Mouse (Mus musculus): Measurements from ENCODE around the gene Lmf2. TPM values are rescaled to one million over a fixed set of nuclear protein-coding genes. Genes with fewer than 3 reads are reported as not detected.

The Lmf2 gene
- polyA plus RNA-seq, 1 experiment from 2014 or later = 58.8 TPM

DNA sequence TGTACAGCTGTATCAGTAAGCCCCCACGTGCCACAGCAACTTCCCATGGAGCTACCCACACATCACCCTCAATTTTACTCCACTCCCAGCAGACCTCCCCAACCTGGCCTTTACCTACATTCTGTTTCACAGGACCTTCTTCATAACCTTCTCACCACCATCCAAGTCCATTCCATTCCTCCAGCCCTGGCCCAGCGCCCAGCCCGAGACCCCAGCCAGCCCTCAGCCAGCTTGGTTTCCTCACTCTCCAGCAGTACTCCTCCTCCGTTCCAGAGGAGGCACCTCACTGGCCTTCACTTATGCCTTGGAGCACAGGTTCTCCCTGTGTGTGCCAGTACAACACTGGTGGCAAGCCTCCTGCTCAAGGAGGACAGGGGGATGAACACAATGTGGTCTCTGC, 42.1 kb downstream of the Lmf2 start:
- H3K9me3 ChIP-seq = no peaks in the 10 kb centered on the region
- H3K4me3 ChIP-seq = peak overlapping the region; percentile 97; the same call in 1 of the 2 replicates
- no peak overlapping the region for H3K27ac ChIP-seq
- WGBS = 69% methylated on average over 4 of the region's 4 CpGs
- H3K27me3 ChIP-seq = no peaks in the 10 kb centered on the region
- ATAC-seq (ENCODE audit: insufficient number of reproducible peaks, insufficient read depth, low FRiP score, low TSS enrichment) = no peak
- peaks cover 19% of the 10 kb centered on the region for H3K4me1 ChIP-seq
- H3K9ac ChIP-seq = no peak overlapping the region
- H3K4me2 ChIP-seq (replicated peaks) = peak overlapping the region; percentile 72
- H3K36me3 ChIP-seq = no peaks in the 10 kb centered on the region

DNA sequence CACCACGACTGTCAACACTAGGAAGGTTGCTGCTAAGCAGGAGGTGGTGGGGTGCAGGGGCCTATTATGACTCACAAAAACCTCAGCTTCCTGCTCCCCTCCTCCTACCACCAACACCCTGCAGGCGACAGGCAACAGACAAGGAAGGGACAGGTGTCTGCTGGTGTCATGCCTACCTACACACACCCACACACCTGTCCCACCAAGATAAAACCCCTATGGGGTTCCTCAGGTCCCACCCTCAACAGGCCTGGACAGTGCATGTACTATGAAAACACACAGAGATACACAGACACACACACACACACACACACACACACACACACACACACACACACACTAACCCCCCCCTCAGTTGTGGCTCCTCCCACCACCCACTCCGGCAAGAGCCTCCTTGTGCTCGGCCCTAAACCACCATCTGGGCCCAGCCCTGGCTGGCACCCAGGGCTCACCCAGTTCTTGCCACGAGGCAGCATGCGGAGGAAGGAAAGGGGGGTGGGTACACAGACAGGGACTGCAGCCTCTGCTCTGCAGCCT, 45.4 kb downstream of the Lmf2 start:
- peaks cover 28% of the 10 kb centered on the region for H3K36me3 ChIP-seq
- ATAC-seq (ENCODE audit: insufficient number of reproducible peaks, insufficient read depth, low FRiP score, low TSS enrichment) = no peak
- H3K9ac ChIP-seq = no peak overlapping the region
- no peak overlapping the region for H3K4me2 ChIP-seq (replicated peaks)
- H3K27me3 ChIP-seq = no peaks in the 10 kb centered on the region
- H3K4me3 ChIP-seq = no peak overlapping the region
- no peaks in the 10 kb centered on the region for H3K9me3 ChIP-seq
- 75% methylated on average over 6 of the region's 6 CpGs for WGBS
- H3K27ac ChIP-seq = no peak overlapping the region
- H3K4me1 ChIP-seq = peaks cover 19% of the 10 kb centered on the region

DNA sequence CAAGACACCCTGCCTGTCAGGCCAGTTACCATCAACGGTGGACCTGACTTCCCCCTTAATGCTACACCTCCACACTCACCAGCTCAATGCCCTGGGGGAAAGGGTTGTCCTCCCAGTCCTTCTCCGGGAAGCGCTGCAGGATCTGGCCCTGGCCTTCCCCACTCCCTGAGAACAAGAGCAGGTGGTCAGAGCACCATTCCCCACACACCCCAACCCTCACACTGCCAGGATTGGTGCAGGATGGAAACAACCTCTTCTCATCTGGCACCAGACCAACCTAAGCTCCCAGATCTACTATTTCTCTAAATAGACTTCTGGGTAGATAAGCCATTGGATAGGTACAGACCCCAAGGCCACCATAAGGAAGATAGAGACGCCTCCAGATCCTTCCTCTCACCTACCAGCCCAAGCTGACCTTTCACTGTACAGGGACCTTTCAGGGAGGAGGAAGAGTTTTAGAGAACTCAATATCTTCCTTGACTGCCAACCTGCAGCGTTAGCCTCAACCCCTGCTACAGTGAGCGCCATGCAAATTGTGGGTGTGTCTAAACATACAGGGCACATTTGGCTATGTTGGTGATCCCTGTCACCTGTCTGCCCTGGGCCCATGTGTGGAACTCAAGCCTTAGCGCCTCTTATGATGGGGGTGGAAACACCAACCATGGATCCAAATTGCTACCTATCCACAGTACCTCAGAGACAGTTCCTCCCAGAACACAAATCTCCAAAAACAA, 46.9 kb downstream of the Lmf2 start:
- Histone ChIP-seq H3K4me1 (peaks cover 11% of the 10 kb centered on the region), H3K9ac (no peak overlapping the region), H3K27ac (no peak overlapping the region), H3K4me3 (no peak overlapping the region), H3K36me3 (peaks cover 42% of the 10 kb centered on the region), H3K9me3 (no peaks in the 10 kb centered on the region), H3K27me3 (no peaks in the 10 kb centered on the region), H3K4me2 (replicated peaks) (no peak overlapping the region)
- no peak for ATAC-seq (ENCODE audit: insufficient number of reproducible peaks, insufficient read depth, low FRiP score, low TSS enrichment)
- WGBS = 76% methylated on average over 7 of the region's 7 CpGs

DNA sequence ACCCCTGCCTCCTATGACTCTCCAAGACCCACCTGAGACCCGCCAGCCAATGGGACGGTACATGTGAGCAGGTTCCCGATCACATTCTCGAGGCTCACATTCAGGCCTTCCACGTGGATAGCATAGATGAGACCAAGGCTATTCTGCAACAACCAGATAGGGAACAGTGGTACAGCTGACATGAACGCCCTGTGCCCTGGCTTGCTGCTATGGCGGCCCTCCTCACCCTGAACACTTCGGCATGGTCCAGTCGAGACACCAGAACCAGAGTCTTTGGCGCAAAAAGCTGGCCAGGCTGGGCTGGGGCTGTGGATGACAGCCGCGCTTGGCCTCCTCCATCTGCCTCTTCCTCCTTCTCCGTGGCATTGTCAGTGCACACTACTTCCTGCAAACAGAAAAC, 48.0 kb downstream of the Lmf2 start:
- 91% methylated on average over 13 of the region's 13 CpGs for WGBS
- ATAC-seq (ENCODE audit: insufficient number of reproducible peaks, insufficient read depth, low FRiP score, low TSS enrichment) = no peak
- Histone ChIP-seq H3K27ac (no peak overlapping the region), H3K9ac (no peak overlapping the region), H3K9me3 (no peaks in the 10 kb centered on the region), H3K4me2 (replicated peaks) (no peak overlapping the region), H3K4me1 (0 out of 2 replicates have a peak, but pooled peaks cover 3% of the 10 kb centered on the region), H3K4me3 (no peak overlapping the region), H3K27me3 (no peaks in the 10 kb centered on the region), H3K36me3 (peaks cover 53% of the 10 kb centered on the region)

DNA sequence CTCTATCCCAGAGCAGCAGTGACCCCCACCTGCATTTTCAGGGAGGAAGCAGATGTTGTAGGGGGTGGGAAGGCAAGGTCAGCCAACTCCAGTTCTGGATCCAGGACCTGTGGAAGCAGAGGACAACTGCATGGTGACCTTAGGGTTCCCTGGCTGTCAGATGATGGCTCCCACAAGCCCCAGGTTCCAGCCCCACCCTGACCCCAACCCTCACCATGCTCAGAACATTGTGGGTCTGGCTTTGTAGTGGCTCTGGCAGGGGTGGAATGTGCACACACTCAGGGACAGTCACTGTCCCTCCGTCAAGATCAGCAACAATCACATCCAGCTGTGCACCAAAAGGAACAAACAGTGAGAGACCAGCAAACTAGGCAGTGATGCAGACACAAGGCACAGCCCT, 49.5 kb downstream of the Lmf2 start:
- WGBS = 61% methylated on average over 1 of the region's 1 CpGs
- H3K27me3 ChIP-seq = no peaks in the 10 kb centered on the region
- ATAC-seq (ENCODE audit: insufficient number of reproducible peaks, insufficient read depth, low FRiP score, low TSS enrichment) = no peak
- peaks cover 68% of the 10 kb centered on the region for H3K36me3 ChIP-seq
- H3K4me2 ChIP-seq (replicated peaks) = no peak overlapping the region
- H3K9me3 ChIP-seq = no peaks in the 10 kb centered on the region
- H3K4me3 ChIP-seq = no peak overlapping the region
- 0 out of 2 replicates have a peak, but pooled peaks cover 3% of the 10 kb centered on the region for H3K4me1 ChIP-seq
- H3K27ac ChIP-seq = no peak overlapping the region
- no peak overlapping the region for H3K9ac ChIP-seq

Small RNAs within 50 kb of the gene (microRNA-seq; reads per million reads assigned to microRNA genes)
- gene Mir6959 = not detected

Other genes with a start within 250 kb of the Lmf2 start
- gene Tubgcp6, start 232.5 kb downstream of the Lmf2 start, polyA plus RNA-seq (2016; fragmentation: Nextera tagmentation; extraction: Ambion mirVana) = 20.7 and 23.8 TPM in 2 replicates
- 20.1 and 21.6 TPM in 2 replicates for gene Hdac10, start 227.0 kb downstream of the Lmf2 start, polyA plus RNA-seq (2016; fragmentation: Nextera tagmentation; extraction: Ambion mirVana)
- gene Mapk12, start 215.0 kb downstream of the Lmf2 start, polyA plus RNA-seq (2016; fragmentation: Nextera tagmentation; extraction: Ambion mirVana) = 7.5 and 7.6 TPM in 2 replicates
- 14.0 and 16.4 TPM in 2 replicates for gene Mapk11, start 206.0 kb downstream of the Lmf2 start, polyA plus RNA-seq (2016; fragmentation: Nextera tagmentation; extraction: Ambion mirVana)
- gene Plxnb2, start 174.9 kb downstream of the Lmf2 start, polyA plus RNA-seq (2016; fragmentation: Nextera tagmentation; extraction: Ambion mirVana) = 169 and 182 TPM in 2 replicates
- 30.2 and 30.3 TPM in 2 replicates for gene Dennd6b, start 159.2 kb downstream of the Lmf2 start, polyA plus RNA-seq (2016; fragmentation: Nextera tagmentation; extraction: Ambion mirVana)
- gene Ppp6r2, start 144.1 kb downstream of the Lmf2 start, polyA plus RNA-seq (2016; fragmentation: Nextera tagmentation; extraction: Ambion mirVana) = 38.9 and 41.9 TPM in 2 replicates
- 60.9 and 61.6 TPM in 2 replicates for gene Sbf1, start 40.3 kb downstream of the Lmf2 start, polyA plus RNA-seq (2016; fragmentation: Nextera tagmentation; extraction: Ambion mirVana)
- gene Adm2, start 32.9 kb downstream of the Lmf2 start, polyA plus RNA-seq (2016; fragmentation: Nextera tagmentation; extraction: Ambion mirVana) = 0.18 TPM in 1 of 2 replicates, not detected in the other
- gene Miox, start 21.3 kb downstream of the Lmf2 start, polyA plus RNA-seq (2016; fragmentation: Nextera tagmentation; extraction: Ambion mirVana) = not detected in 2 replicates
- 171 and 177 TPM in 2 replicates for gene Ncaph2, start 60 bp upstream of the Lmf2 start, polyA plus RNA-seq (2016; fragmentation: Nextera tagmentation; extraction: Ambion mirVana)
- 5.5 and 6.2 TPM in 2 replicates for gene Sco2, start 18.2 kb upstream of the Lmf2 start, polyA plus RNA-seq (2016; fragmentation: Nextera tagmentation; extraction: Ambion mirVana)
- 1.2 and 1.5 TPM in 2 replicates for gene Tymp, start 21.4 kb upstream of the Lmf2 start, polyA plus RNA-seq (2016; fragmentation: Nextera tagmentation; extraction: Ambion mirVana)
- gene Odf3b, start 23.6 kb upstream of the Lmf2 start, polyA plus RNA-seq (2016; fragmentation: Nextera tagmentation; extraction: Ambion mirVana) = 0.27 and 0.51 TPM in 2 replicates
- 0.11 TPM in 1 of 2 replicates, not detected in the other for gene Klhdc7b, start 29.3 kb upstream of the Lmf2 start, polyA plus RNA-seq (2016; fragmentation: Nextera tagmentation; extraction: Ambion mirVana)
- gene Syce3, start 54.8 kb upstream of the Lmf2 start, polyA plus RNA-seq (2016; fragmentation: Nextera tagmentation; extraction: Ambion mirVana) = not detected in 2 replicates
- gene Cpt1b, start 70.2 kb upstream of the Lmf2 start, polyA plus RNA-seq (2016; fragmentation: Nextera tagmentation; extraction: Ambion mirVana) = 0.39 and 0.58 TPM in 2 replicates
- gene C730034F03Rik, start 73.9 kb upstream of the Lmf2 start, polyA plus RNA-seq (2016; fragmentation: Nextera tagmentation; extraction: Ambion mirVana) = 3.5 and 4.7 TPM in 2 replicates
- 0.22 TPM in 1 of 2 replicates, not detected in the other for gene Gm44502, start 74.0 kb upstream of the Lmf2 start, polyA plus RNA-seq (2016; fragmentation: Nextera tagmentation; extraction: Ambion mirVana)
- gene Chkb, start 74.2 kb upstream of the Lmf2 start, polyA plus RNA-seq (2016; fragmentation: Nextera tagmentation; extraction: Ambion mirVana) = 60.2 and 68.7 TPM in 2 replicates
- 8.2 and 10.0 TPM in 2 replicates for gene Mapk8ip2, start 98.3 kb upstream of the Lmf2 start, polyA plus RNA-seq (2016; fragmentation: Nextera tagmentation; extraction: Ambion mirVana)
- 18.0 and 18.2 TPM in 2 replicates for gene Arsa, start 121.8 kb upstream of the Lmf2 start, polyA plus RNA-seq (2016; fragmentation: Nextera tagmentation; extraction: Ambion mirVana)
- gene Shank3, start 144.0 kb upstream of the Lmf2 start, polyA plus RNA-seq (2016; fragmentation: Nextera tagmentation; extraction: Ambion mirVana) = 3.0 and 4.7 TPM in 2 replicates
- gene Acr, start 212.7 kb upstream of the Lmf2 start, polyA plus RNA-seq (2016; fragmentation: Nextera tagmentation; extraction: Ambion mirVana) = 0.23 and 0.41 TPM in 2 replicates
- 51.4 and 52.0 TPM in 2 replicates for gene Rabl2, start 236.3 kb upstream of the Lmf2 start, polyA plus RNA-seq (2016; fragmentation: Nextera tagmentation; extraction: Ambion mirVana)